17 mouse cellular contexts compared by ENCODE assay signal in the genomic region with DNA sequence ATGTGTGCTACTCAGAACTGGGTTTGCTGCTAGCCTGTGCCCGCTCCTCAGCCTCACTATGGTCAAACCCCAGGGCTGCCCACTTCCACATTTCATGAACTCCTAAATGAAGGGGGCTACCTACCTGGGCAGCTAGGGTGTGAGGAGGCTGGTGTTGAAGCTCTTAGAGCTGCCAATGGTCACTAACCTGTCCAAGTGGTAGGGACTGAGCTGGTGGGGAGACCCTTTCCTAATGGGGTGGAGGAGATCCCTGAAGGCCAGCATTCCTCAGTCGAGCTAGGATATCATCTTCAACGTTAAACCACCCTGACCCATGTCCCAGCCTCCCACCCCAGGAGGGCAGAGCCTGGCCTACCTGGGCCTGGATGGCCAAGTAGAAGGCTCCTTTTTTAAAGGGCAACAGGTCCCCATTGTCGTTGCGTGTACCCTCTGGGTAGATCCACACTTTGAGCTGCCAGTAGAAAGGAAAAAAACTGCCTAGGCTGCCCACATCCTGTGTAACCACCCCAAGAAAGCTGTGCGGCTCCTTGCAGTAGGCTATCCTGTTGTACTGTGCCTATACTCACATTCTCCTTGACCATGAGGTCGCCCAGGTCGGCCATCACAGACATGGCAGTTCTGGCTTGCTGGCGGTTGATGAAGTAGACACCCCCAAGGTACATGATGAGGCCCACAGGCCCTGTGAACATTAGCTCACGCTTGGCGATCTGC. TPM values are rescaled to one million over a fixed set of nuclear protein-coding genes. Genes with fewer than 3 reads are reported as not detected.
DNase-seq lines count a peak whose midpoint lies in the region; ATAC-seq and TF ChIP-seq lines count a peak whose summit lies in the region.
"Had no signal": no experiment of that assay in that cellular context is flagged by ENCODE, and none has a peak within 500 bp of the region (broad histone marks: within the 10 kb centered on the region; RNA-seq: fewer than 3 reads in every experiment).

No protein-coding gene starts in this region.

- ATAC-seq in heart, embryonic 12.5 days (ENCODE audit: insufficient number of reproducible peaks, low FRiP score) = peak; percentile 17; the same call in 1 of the 2 replicates
- 0 out of 2 replicates have a peak, but pooled peaks have one; percentile 2 for ATAC-seq in neural tube, embryonic 13.5 days (ENCODE audit: low read depth)

- no peak for TF ChIP-seq CTCF in liver, adult 2 months (IDR thresholded peaks at IDR 0.05; ENCODE audit: low read depth, low read length)

- 73% methylated on average over 11 of the region's 11 CpGs for WGBS in heart, embryonic 12.5 days
- 88% methylated on average over 11 of the region's 11 CpGs for WGBS in neural tube, embryonic 13.5 days
- 54% methylated on average over 11 of the region's 11 CpGs for WGBS in liver, adult 2 months

- H3K4me1 ChIP-seq in heart, embryonic 12.5 days (replicated peaks) = peaks cover 6% of the 10 kb centered on the region; the same call in 1 of the 2 replicates
- H3K4me1 ChIP-seq in neural tube, embryonic 13.5 days (replicated peaks) = no peaks in the 10 kb centered on the region
- H3K4me1 ChIP-seq in liver, adult 2 months (ENCODE audit: control insufficient read depth, insufficient read depth, low read length) = peaks cover 44% of the 10 kb centered on the region
- H3K4me1 ChIP-seq: hindbrain, embryonic 15.5 days; limb, embryonic 13.5 days had no signal

- no peaks in the 10 kb centered on the region for H3K27me3 ChIP-seq in heart, embryonic 12.5 days (replicated peaks)
- H3K27me3 ChIP-seq in neural tube, embryonic 13.5 days = no peaks in the 10 kb centered on the region
- no peaks in the 10 kb centered on the region for H3K27me3 ChIP-seq in liver, adult 2 months (ENCODE audit: control insufficient read depth, insufficient read depth, low read length)
- H3K27me3 ChIP-seq: hindbrain, embryonic 15.5 days; limb, embryonic 13.5 days had no signal

- no peak overlapping the region for H3K4me3 ChIP-seq in heart, embryonic 12.5 days
- H3K4me3 ChIP-seq in neural tube, embryonic 13.5 days = no peak overlapping the region
- H3K4me3 ChIP-seq in liver, adult 2 months (ENCODE audit: insufficient read depth, low read depth, low read length) = no peak overlapping the region
- H3K4me3 ChIP-seq: erythroblast, embryonic 14.5 days; hindbrain, embryonic 15.5 days; limb, embryonic 13.5 days had no signal

- H3K4me2 ChIP-seq in heart, embryonic 12.5 days = no peak overlapping the region
- H3K4me2 ChIP-seq in neural tube, embryonic 13.5 days = no peak overlapping the region
- H3K4me2 ChIP-seq: hindbrain, embryonic 15.5 days; limb, embryonic 13.5 days had no signal

- no peak for TF ChIP-seq POLR2A in liver, adult 2 months (IDR thresholded peaks at IDR 0.05; ENCODE audit: extremely low read depth, insufficient read depth, low read length)

- no peaks in the 10 kb centered on the region for H3K79me2 ChIP-seq in liver, adult 2 months (ENCODE audit: control insufficient read depth, insufficient read depth, low read length)

- no peaks in the 10 kb centered on the region for H3K9me3 ChIP-seq in heart, embryonic 12.5 days (replicated peaks)
- no peaks in the 10 kb centered on the region for H3K9me3 ChIP-seq in neural tube, embryonic 13.5 days
- H3K9me3 ChIP-seq: hindbrain, embryonic 15.5 days; limb, embryonic 13.5 days had no signal

- H3K36me3 ChIP-seq in heart, embryonic 12.5 days = peaks cover 43% of the 10 kb centered on the region
- H3K36me3 ChIP-seq in neural tube, embryonic 13.5 days = no peaks in the 10 kb centered on the region
- H3K36me3 ChIP-seq in liver, adult 2 months (ENCODE audit: control insufficient read depth, insufficient read depth, low read length) = peaks cover 22% of the 10 kb centered on the region; the same call in 1 of the 2 replicates
- H3K36me3 ChIP-seq: hindbrain, embryonic 15.5 days had no signal

- no peak for DNase-seq in heart, postnatal 36 days
- DNase-seq in neural tube, embryonic 10.5 days (ENCODE audit: extremely low spot score, low spot score) = no peak
- DNase-seq in liver, adult 2 months (ENCODE audit: extremely low read depth, low read depth, low spot score) = no peak
- peak; percentile 35 for DNase-seq in thymus, postnatal 4 days
- no peak for DNase-seq in spleen, postnatal 14 days (ENCODE audit: low spot score in 2 of 2)
- DNase-seq in right cerebral cortex, postnatal 10 days (ENCODE audit: low spot score in 2 of 2) = no peak
- DNase-seq: adrenal gland, adult 2 months; cerebellum, adult 11-12 months had no signal

- intact Hi-C loops in heart, postnatal 36 days (cut with DNase I) = no loop called here

- no peak overlapping the region for H3K9ac ChIP-seq in heart, embryonic 12.5 days
- no peak overlapping the region for H3K9ac ChIP-seq in neural tube, embryonic 13.5 days
- no peak overlapping the region for H3K9ac ChIP-seq in liver, adult 2 months (ENCODE audit: low read depth, low read length)
- H3K9ac ChIP-seq: hindbrain, embryonic 15.5 days; limb, embryonic 13.5 days had no signal

- H3K27ac ChIP-seq in heart, embryonic 12.5 days (ENCODE audit: poor library complexity, severe bottlenecking) = no peak overlapping the region
- H3K27ac ChIP-seq in neural tube, embryonic 13.5 days (replicated peaks) = no peak overlapping the region
- H3K27ac ChIP-seq in liver, adult 2 months (replicated peaks; ENCODE audit: insufficient read depth, low read depth, low read length) = peak overlapping the region; percentile 42
- H3K27ac ChIP-seq: hindbrain, embryonic 15.5 days; limb, embryonic 13.5 days had no signal

RNA-seq across cellular contexts. Expression of gene Agpat2, which starts 8.3 kb away (rescaled TPM):
- 18.4 and 23.2 TPM in 2 replicates for polyA plus RNA-seq in heart, embryonic 12.5 days (2016; fragmentation: Nextera tagmentation; extraction: Ambion mirVana)
- 10 to 100 TPM; 69.1 to 71.6 TPM for total RNA-seq in heart, postnatal 36 days (2021)
- 6.0 and 7.4 TPM in 2 replicates for polyA plus RNA-seq in neural tube, embryonic 13.5 days (2015; fragmentation: Nextera tagmentation; extraction: Ambion mirVana)
- total RNA-seq in liver, adult 2 months (2014; rRNA removed) = 116 and 153 TPM in 2 replicates
- 421 and 511 TPM in 2 replicates for polyA plus RNA-seq in liver, adult 2 months (2012; rRNA removed)

RNA-seq across cellular contexts. Expression of gene Gm20532, which starts 9.4 kb away (rescaled TPM):
- 0.28 TPM in 1 of 2 replicates, not detected in the other for polyA plus RNA-seq in heart, embryonic 12.5 days (2016; fragmentation: Nextera tagmentation; extraction: Ambion mirVana)
- total RNA-seq in heart, postnatal 36 days (2021) = not detected
- not detected in 2 replicates for polyA plus RNA-seq in neural tube, embryonic 13.5 days (2015; fragmentation: Nextera tagmentation; extraction: Ambion mirVana)
- not detected in 2 replicates for total RNA-seq in liver, adult 2 months (2014; rRNA removed)
- polyA plus RNA-seq in liver, adult 2 months (2012; rRNA removed) = not detected in 2 replicates
- total RNA-seq: adrenal gland, adult 2 months; gastrocnemius, adult 8-10 months; layer of hippocampus, postnatal 10 days had no signal
- polyA plus RNA-seq: adrenal gland, adult 2 months; C2C12; erythroblast, embryonic 14.5 days; hindbrain, embryonic 15.5 days; limb, embryonic 13.5 days; neural tube, embryonic 11.5 days had no signal

RNA-seq across cellular contexts. Expression of gene Egfl7, which starts 16.1 kb away (rescaled TPM):
- 139 and 146 TPM in 2 replicates for polyA plus RNA-seq in heart, embryonic 12.5 days (2016; fragmentation: Nextera tagmentation; extraction: Ambion mirVana)
- total RNA-seq in heart, postnatal 36 days (2021) = 100 to 1,000 TPM; 146 to 183 TPM
- 78.3 and 82.0 TPM in 2 replicates for polyA plus RNA-seq in neural tube, embryonic 13.5 days (2015; fragmentation: Nextera tagmentation; extraction: Ambion mirVana)
- total RNA-seq in liver, adult 2 months (2014; rRNA removed) = 58.6 and 67.0 TPM in 2 replicates
- polyA plus RNA-seq in liver, adult 2 months (2012; rRNA removed) = 60.7 and 90.0 TPM in 2 replicates

RNA-seq across cellular contexts. Expression of gene Fam69b, which starts 32.4 kb away (rescaled TPM):
- polyA plus RNA-seq in heart, embryonic 12.5 days (2016; fragmentation: Nextera tagmentation; extraction: Ambion mirVana) = 16.4 and 17.3 TPM in 2 replicates
- 10 to 100 TPM; 26.4 to 28.3 TPM for total RNA-seq in heart, postnatal 36 days (2021)
- 91.8 and 101 TPM in 2 replicates for polyA plus RNA-seq in neural tube, embryonic 13.5 days (2015; fragmentation: Nextera tagmentation; extraction: Ambion mirVana)
- total RNA-seq in liver, adult 2 months (2014; rRNA removed) = 0.09 and 0.13 TPM in 2 replicates
- 0.41 and 0.60 TPM in 2 replicates for polyA plus RNA-seq in liver, adult 2 months (2012; rRNA removed)
- polyA plus RNA-seq: erythroblast, embryonic 14.5 days had no signal

Comparison
In these comparisons a context has a peak if more than half of its experiments do, and no peak if none do; other contexts are left out.
1. RNA of gene Agpat2, which starts 8.3 kb away (polyA plus RNA-seq): 421 to 511 TPM in liver, adult 2 months; 18.4 to 23.2 TPM in heart, embryonic 12.5 days and 6.0 to 7.4 TPM in neural tube, embryonic 13.5 days; every median in the first group is over 10 times any median in the second.